Mouse (Mus musculus) gastrocnemius, postnatal 14 days (tissue): Measurements from ENCODE around the gene Mbnl2. TPM values are rescaled to one million over a fixed set of nuclear protein-coding genes. Genes with fewer than 3 reads are reported as not detected.

Experiments
- DNase-seq: peaks from one replicate; pipeline ENCODE4 v3.0.0; 2021; ENCODE audit warnings: mixed read lengths
- intact Hi-C: fragments of 180-260 bp; cut with DNase I; formaldehyde crosslinking; loops from one replicate; pipeline ENCODE4 v1.15.1; 2025; ENCODE audit warnings: low total_unique reads
- total RNA-seq, 2 experiments: library from RNA; stranded (reverse); gene quantifications; 2 replicates each; pipeline ENCODE4 v1.2.3; 2021

The Mbnl2 gene
- total RNA-seq, 2 experiments from 2014 or later = 232 to 277 TPM

DNA sequence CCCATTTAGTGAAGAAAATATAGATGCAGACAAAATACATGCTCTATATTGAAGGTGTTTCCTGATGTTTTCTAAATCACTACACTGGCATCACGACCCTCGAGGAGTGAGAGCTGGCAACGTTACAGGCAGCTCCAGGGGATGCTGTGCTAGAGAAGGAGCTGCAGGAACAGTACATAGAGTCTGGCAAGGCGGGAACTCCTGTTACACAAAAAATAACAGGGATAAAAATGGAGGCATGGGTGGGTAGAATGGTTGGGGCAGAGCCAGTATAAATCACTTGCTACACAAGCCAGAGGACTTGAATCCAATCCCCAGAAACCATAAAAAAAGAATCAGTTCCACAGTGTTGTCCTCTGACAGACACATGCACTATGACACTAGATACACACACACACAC lies 165.8 kb downstream of the Mbnl2 start:
- intact Hi-C loops = no loop called here

DNA sequence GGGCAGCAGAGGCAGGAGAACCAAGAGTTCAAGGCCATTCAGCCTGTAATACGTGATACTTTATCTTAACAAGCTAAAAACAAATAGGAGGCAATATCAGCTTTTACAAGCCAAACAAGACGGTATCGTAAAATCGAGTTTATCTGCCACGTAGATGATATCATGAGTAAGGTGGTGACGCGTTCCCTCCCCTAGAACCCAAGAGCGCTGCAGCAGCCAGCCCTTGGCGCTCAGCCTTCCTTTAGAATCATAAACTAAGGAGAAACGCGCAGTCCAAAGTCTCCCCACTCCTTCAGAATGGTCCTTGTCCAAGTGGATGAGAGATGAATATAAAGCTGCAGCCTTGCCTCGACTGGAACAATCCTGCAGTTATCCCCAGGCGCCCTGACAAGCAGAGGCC lies 166.4 kb downstream of the Mbnl2 start:
- intact Hi-C loops = no loop called here
- DNase-seq = no peak

More for the DNA sequence above, 165.8 kb downstream of the Mbnl2 start:
- DNase-seq = no peak

DNA sequence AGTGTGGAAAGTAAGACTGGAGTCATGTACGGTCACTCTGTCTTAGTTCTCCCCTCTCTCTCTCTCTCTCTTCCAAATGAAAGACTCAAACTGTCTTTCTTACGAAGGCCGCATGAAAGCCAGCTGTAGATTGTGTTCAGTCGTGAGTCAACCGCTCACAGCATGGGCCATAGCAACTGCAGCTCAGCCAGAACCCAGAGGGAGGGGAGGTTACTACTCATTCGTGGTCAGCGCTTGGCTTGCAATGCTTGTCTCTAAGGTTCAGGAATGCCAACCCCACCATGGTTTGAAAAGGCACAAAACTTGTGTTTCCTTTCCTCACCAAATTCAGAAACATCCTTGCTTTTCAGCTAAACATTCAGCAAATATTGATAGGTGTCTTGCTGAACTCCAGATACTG lies 178.8 kb downstream of the Mbnl2 start:
- DNase-seq = no peak
- intact Hi-C loops = no loop called here

DNA sequence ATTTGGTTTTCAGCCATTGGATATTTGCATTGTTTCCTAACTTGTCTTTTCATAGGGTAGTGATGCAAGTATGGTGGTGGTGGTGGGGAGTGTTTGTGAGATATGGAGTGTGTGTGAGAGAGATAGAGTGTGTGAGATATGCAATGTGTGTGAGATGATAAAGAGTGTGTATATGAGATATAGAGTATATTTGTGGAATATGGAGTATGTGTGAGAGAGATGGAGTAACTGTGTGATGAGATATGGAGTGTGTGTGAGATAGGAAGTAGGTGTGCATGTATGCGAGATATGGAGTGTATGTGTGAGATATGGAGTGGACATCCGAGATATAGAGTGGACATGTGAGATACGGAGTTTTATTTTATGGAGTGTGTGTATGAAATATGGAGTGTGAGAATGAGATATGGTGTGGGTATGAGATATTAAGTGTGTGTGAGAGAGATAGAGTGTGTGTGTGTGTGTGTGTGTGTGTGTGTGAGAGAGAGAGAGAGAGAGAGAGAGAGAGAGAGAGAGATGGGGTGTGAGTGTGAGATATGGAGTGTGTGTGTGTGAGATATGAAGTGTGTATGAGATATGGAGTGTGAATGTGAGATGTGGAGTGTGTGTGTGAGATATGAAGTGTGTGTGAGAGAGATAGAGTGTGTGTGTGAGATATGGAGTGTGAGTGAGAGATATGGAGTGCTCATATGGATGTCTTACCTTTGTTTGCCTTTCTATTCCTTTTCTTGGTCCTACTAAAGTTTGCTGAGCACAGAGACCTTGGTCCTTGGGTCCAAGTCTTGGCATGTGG lies 188.7 kb downstream of the Mbnl2 start:
- intact Hi-C loops = no loop called here
- DNase-seq = no peak

DNA sequence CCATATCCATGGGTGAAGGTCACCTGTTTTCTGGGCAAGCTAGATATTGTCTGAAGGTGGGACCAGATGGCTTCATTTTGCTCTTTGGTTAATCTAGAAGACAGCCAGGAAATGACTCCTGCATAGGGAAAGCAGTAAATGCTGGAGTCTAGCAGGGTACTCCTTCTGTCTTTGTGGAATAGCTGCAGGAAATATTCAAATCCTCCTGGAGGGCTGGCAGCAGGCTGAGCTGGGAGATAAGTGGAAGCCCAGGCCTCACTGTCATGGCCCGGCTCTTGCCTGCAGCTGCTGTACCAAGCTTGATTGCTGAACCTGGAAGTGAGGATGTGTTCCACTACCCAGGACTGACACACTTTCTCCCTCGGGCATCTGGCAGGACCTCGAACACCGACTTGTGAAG lies 191.3 kb downstream of the Mbnl2 start:
- no peak for DNase-seq

DNA sequence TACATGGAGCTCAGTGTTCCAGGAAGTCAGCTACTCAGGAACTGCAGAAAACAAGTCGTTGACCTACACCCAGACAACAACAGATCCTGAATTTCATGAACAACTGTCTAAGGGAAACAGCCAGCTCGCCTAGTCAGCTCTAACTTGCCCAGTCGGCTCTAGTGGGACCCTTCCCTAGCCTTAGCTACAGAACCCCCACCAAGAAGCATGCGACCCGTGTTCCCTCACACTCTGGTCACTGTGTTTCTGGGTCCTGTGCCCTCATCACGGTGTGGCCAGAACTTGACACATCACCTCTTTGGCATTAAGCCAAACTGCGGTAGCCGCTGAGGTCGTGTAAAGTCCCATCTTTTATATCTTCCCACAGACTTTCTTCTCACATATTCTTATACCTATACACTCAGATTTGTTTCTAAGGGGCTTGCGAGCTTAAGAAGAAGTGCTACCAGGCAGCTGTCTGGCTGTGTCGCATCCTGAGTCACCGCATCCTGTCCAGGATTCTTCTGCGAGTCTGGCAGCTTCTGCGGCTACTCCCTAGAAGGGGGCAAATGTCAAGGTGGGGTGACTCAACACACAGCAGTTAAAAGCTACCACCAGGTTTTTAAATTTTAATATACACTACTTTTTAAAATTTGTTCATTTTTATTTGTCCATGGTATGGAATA lies 193.8 kb downstream of the Mbnl2 start:
- DNase-seq = no peak
- intact Hi-C loops = no loop called here

More for the DNA sequence above, 191.3 kb downstream of the Mbnl2 start:
- intact Hi-C loops = no loop called here

DNA sequence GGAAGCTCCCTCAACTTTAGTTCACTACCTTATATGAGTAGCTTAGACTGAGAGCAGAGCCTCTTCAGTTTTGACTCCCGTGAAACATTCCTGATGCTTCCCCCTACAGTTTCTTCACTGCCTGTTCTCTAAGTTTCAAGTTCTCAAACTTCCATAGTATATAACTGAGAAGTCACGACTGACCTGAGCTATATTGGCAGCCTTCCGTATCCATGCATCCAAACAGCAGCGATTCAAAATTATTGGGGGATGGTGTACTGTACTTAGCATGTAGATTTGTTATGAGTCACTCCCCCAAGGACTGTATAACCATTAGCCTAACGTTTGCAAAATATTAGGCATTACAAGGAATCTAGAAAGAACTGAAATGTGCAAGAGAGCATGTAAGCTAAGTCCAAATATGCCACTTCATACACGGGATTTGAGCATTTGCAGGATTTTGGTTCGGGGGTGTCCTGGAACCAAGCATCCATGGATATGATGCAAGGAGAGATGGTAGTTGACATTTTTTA lies 200.8 kb downstream of the Mbnl2 start:
- DNase-seq = no peak

DNA sequence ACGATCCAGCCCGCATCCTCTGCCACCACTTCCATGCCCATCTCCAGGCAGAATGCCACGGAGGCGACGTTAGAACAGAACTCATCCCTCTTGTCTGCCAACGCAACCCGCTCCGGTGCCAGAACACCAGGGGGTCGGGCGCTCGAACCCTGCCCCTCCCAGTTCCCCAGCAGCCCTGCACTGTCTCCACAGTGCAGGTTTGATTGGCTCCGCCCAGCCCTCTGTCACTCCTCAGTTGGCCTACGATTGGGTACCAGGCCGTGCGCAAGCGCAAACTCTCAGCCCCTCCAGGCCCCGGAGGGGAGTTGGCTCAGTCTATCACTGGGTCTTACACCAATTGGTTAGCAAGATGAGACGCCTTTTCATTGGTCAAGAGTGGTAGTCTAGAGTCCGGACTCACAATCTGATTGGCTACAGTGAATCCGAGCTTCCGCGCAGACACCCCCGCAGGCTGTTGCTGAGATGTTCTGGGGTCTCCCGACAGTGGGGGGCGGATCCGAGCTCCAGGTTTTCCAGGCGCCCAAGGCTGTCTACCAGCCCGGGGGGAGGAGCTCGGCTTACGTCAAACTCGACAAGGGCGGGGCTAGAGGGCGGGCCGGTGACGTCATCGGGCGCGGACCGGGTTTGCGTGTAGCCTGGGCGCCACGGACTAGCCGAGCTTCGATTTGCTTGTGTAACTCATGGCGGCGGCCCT lies 202.0 kb downstream of the Mbnl2 start:
- peak; percentile 98 for DNase-seq
- intact Hi-C loops = loop anchor here (10.0 kb wide), 1 partner anchor 333 kb away; no protein-coding TSS in a partner anchor

More for the DNA sequence above, 200.8 kb downstream of the Mbnl2 start:
- intact Hi-C loops = loop anchor here (10.0 kb wide), 1 partner anchor 331 kb away; no protein-coding TSS in a partner anchor

DNA sequence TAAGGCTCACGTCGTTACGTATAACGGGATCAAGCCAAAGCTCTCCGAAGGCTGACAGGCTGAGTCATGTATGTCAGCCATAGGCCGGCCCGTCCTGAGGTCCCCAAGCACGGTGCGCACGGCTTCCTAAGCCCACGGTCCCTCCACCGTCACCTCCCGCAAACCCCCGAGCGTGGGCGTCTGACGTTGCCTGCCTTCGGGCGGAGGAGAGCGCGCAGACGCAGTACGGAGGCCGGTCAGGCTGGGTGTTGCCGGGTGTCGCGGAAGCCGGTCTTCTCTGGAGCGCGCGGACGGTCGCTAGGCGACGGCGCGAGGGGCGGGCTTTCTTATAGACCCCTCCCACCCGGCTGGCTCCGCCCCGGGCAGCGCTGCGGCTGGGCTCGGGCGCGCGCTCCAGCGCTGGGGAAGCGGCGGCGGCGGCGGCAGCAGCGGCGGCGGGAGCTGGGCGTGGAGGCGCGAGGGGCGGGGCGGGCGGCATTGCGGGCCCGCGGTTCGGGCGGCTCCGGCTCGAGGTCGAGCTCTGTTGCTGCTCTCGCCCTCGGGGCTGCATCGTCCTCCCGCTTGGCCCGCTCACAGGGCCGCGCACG lies 202.6 kb downstream of the Mbnl2 start, which contains the start of gene Rap2a:
Rap2a (plus strand) TSS at position 463 of the 587 bp plus-strand sequence.
- intact Hi-C loops = loop anchor here (10.0 kb wide), 1 partner anchor 333 kb away; no protein-coding TSS in a partner anchor
- DNase-seq = peak; percentile 98

DNA sequence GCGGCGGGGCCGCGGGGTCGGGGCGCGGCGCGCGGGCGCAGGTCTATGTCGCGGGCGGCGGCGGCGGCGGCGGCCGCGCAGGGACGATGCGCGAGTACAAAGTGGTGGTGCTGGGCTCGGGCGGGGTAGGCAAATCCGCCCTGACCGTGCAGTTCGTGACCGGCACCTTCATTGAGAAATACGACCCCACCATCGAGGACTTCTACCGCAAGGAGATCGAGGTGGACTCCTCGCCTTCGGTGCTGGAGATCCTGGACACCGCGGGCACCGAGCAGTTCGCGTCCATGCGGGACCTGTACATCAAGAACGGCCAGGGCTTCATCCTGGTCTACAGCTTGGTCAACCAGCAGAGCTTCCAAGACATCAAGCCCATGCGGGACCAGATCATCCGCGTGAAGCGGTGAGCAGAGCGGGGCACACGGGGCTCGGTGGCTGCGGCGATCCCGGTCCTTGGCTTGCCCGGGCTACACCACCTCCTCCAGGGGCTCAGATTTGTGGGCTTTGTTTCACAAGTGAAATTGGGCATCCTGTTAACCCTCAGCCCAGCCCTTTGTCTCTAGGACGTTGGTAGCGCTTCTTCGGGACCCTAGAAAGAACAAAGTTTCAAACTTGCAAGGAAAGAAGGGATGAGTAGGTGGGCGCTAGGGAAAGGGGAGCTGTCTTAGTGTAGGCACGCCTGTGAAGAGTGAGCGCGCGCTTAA lies 203.3 kb downstream of the Mbnl2 start:
- intact Hi-C loops = loop anchor here (10.0 kb wide), 1 partner anchor 334 kb away; no protein-coding TSS in a partner anchor
- no peak for DNase-seq

DNA sequence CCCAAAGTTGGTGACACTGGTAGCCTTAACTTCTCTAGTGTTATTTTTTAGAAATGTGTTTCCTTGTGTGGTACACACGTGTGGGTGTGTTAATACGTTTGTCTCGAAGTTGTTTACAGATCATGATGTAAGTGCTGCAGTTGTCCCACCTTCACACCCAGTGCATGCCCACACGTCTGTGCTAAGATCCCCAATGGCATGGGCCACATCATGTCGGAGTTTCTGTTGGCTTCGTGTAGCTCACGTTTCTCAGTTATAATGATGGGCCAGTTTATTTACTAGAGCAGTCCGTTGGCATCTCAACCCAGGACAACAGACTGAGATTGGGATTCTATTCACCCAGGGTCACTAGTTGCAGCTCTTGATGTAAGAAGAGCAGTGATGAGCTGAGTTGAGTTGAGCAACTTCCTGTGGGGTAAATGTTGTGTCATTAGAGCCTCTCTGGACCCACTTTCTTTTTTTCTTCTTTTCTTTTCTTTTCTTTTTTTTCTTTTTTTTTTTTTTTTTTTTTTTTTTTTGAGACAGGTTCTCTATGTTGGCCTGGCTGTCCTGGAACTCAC lies 205.0 kb downstream of the Mbnl2 start:
- intact Hi-C loops = loop anchor here (10.0 kb wide), 1 partner anchor 174 kb away; no protein-coding TSS in a partner anchor
- no peak for DNase-seq

DNA sequence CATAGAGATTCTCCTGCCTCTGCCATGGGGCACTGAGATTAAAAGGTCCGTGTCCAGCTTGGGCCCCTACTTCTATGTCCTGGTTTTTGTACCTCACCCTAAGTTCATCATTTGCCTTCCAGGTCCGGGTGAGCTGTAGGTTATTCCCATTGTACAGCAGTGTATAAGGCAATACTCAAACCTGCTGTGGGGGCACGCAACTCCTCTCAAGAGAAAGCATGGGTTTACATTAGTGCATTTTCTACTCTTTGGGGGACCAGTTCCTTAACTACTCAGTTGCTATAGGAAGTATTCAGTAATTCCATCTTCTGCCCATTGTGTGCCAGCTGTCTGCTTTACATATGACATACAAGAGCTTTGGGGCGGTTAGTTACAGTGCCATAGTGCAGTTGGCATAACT lies 205.5 kb downstream of the Mbnl2 start:
- no peak for DNase-seq
- intact Hi-C loops = loop anchor here (10.0 kb wide), 1 partner anchor 174 kb away; no protein-coding TSS in a partner anchor

Other genes with a start within 250 kb of the Mbnl2 start
- gene Oxgr1, start 233.2 kb upstream of the Mbnl2 start, total RNA-seq = not detected
- gene Rap2a, start 202.8 kb downstream of the Mbnl2 start, total RNA-seq = 10 to 100 TPM in 1 of 2 experiments, 1 to 10 TPM in 1; 7.6 to 10.2 TPM